Mouse (Mus musculus): ENCODE data around the gene Slc7a6os.
"Not testable (repeated sequence)": the region's sequence is repeated elsewhere in the genome, so short reads cannot be mapped to it uniquely, and the experiment has no call there.

Gene Slc7a6os

DNA sequence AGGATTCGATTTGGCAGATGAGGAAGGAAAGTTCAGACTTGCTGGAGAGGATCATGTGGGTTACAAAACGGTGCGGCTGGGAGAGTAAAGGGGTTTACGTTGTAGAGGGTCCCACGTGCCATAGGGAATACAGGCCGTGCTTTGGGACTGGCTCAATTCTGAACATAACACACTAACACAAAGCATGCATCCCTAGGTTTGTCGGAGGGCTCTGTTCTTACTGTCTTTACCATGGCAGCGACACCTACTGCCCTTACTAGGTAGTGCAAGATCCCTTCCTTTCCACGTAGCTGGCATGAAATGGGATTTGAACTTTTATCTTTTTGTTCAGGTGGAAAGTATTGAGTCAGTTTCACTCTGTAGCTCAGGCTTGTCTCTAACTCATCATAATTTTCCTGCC, 15.9 kb upstream of the Slc7a6os start:
- H3K9me3 ChIP-seq (ENCODE audit: low read length) = no peaks in the 10 kb centered on the region
- TF ChIP-seq POU5F1 (IDR thresholded peaks at IDR 0.05; ENCODE audit: borderline replicate concordance, low read length) (no peak), CTCF (conservative IDR thresholded peaks at IDR 0.05; ENCODE audit: low read length) (peak; percentile 92), NANOG (IDR thresholded peaks at IDR 0.05; ENCODE audit: borderline replicate concordance, low read length) (no peak)
- H3K4me1 ChIP-seq (replicated peaks; ENCODE audit: low read depth, low read length) = peaks cover 3% of the 10 kb centered on the region
- no peaks in the 10 kb centered on the region for H3K27me3 ChIP-seq (ENCODE audit: insufficient read depth, low read length)
- peaks cover 98% of the 10 kb centered on the region for H3K36me3 ChIP-seq (ENCODE audit: insufficient read depth, low read length)
- H3K4me3 ChIP-seq (replicated peaks; ENCODE audit: low read length) = no peak overlapping the region

DNA sequence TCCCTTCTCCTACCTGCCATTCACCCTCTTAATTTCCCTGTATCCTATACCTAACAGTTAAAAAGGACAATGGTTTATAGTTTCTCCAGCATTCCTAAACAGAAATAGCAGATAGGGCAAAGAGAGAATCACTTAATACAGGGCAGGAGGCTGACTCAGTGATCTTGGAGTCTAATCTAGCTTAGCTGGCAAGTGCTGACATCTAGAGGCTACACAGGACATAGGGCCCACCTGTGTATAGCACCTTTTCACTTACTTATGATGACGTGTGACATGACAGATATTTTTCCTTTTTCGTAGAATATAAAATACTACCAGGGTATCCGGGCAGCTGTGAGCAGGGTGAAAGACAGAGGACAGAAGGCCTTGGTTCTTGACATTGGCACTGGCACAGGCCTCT, 8.9 kb upstream of the Slc7a6os start:
- no peak for TF ChIP-seq NANOG (IDR thresholded peaks at IDR 0.05; ENCODE audit: borderline replicate concordance, low read length)
- TF ChIP-seq CTCF (conservative IDR thresholded peaks at IDR 0.05; ENCODE audit: low read length) = no peak
- TF ChIP-seq POU5F1 (IDR thresholded peaks at IDR 0.05; ENCODE audit: borderline replicate concordance, low read length) = no peak
- Histone ChIP-seq H3K4me1 (replicated peaks; ENCODE audit: low read depth, low read length) (peaks cover 4% of the 10 kb centered on the region; the same call in 1 of the 2 replicates), H3K36me3 (ENCODE audit: insufficient read depth, low read length) (peaks cover 100% of the 10 kb centered on the region), H3K27me3 (ENCODE audit: insufficient read depth, low read length) (no peaks in the 10 kb centered on the region), H3K9me3 (ENCODE audit: low read length) (no peaks in the 10 kb centered on the region), H3K4me3 (replicated peaks; ENCODE audit: low read length) (no peak overlapping the region)

DNA sequence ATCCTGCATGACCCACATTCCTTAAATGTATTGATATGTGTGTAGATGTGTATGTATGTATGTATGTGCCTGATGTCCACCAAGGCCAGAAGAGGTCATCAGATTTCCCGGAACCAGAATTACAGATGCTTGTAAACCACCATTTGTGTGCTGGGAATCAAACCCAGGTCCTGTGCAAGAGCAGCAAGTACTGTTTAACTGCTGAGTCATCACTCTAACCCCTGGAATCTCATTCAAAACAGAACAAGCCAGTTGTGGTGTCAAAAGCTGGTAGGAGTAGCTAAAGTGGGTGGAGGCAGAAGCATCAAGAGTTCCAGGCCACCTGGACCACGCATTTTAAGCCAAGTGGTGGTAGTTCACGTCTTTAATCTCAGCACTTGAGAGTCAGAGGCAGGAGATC, 3.2 kb upstream of the Slc7a6os start:
- Histone ChIP-seq H3K27me3 (ENCODE audit: insufficient read depth, low read length) (no peaks in the 10 kb centered on the region), H3K9me3 (ENCODE audit: low read length) (no peaks in the 10 kb centered on the region), H3K36me3 (ENCODE audit: insufficient read depth, low read length) (peaks cover 71% of the 10 kb centered on the region), H3K4me1 (replicated peaks; ENCODE audit: low read depth, low read length) (peaks cover 44% of the 10 kb centered on the region), H3K4me3 (replicated peaks; ENCODE audit: low read length) (no peak overlapping the region)
- TF ChIP-seq NANOG (IDR thresholded peaks at IDR 0.05; ENCODE audit: borderline replicate concordance, low read length) (no peak), POU5F1 (IDR thresholded peaks at IDR 0.05; ENCODE audit: borderline replicate concordance, low read length) (no peak), CTCF (conservative IDR thresholded peaks at IDR 0.05; ENCODE audit: low read length) (no peak)

DNA sequence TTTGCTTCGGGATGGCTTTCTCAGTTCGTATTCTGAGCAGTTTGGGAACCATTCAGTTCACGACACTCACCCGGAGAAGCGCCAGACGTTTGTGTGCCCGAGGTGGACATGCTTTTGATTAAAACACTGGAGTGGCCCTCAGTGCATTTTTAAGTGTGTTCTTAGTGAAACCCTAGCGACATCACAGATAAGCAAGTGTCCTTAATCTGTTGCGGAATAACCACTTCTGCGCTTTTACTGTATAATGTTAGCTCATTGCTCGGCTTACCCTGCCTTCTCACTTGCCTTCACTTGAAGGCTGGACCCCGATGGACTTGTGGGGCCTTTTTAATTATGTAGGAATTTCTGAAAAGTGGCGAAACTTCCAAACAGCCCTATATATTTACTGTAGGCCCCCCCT, 686 bp upstream of the Slc7a6os start:
- H3K36me3 ChIP-seq (ENCODE audit: insufficient read depth, low read length) = peaks cover 65% of the 10 kb centered on the region
- H3K27me3 ChIP-seq (ENCODE audit: insufficient read depth, low read length) = no peaks in the 10 kb centered on the region
- H3K9me3 ChIP-seq (ENCODE audit: low read length) = no peaks in the 10 kb centered on the region
- peaks cover 48% of the 10 kb centered on the region for H3K4me1 ChIP-seq (replicated peaks; ENCODE audit: low read depth, low read length)
- H3K4me3 ChIP-seq (replicated peaks; ENCODE audit: low read length) = peak overlapping the region; percentile 95
- no peak for TF ChIP-seq POU5F1 (IDR thresholded peaks at IDR 0.05; ENCODE audit: borderline replicate concordance, low read length)
- TF ChIP-seq CTCF (conservative IDR thresholded peaks at IDR 0.05; ENCODE audit: low read length) = no peak
- TF ChIP-seq NANOG (IDR thresholded peaks at IDR 0.05; ENCODE audit: borderline replicate concordance, low read length) = no peak

DNA sequence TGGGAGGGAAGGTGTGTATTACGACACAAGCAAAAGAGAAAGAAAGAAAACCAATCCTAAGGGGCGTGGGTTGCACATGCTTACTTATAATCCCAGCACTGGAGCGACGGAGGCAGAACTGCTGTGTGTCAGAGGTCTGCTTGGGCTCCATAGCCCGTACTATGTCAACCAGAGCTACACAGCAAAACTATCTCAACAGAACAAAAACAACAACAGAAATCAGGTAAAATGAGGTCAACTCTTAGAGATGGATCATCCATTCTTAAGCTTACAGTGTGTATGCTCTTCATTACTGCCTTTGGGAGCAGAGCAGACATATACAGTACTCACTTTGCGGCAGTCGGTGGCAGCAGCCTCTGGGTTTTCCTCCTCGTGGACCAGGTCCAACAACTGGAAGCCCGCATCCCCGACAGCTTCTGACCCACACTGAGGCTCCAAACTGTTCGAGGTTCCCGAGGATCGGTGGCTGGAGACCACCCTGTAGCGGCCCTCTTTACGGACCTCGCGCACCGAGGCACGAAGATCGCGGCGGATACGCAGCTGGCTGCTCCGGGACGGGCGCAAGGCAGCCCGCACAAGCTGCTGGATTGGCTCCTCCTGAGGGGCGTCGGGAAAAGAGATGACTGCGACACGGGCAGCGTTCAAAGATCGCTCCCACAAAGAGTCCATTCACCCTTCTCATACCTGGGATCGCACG, 552 bp downstream of the Slc7a6os start:
- Histone ChIP-seq H3K4me3 (replicated peaks; ENCODE audit: low read length) (peak overlapping the region; percentile 95), H3K4me1 (replicated peaks; ENCODE audit: low read depth, low read length) (peaks cover 44% of the 10 kb centered on the region), H3K9me3 (ENCODE audit: low read length) (no peaks in the 10 kb centered on the region), H3K36me3 (ENCODE audit: insufficient read depth, low read length) (peaks cover 65% of the 10 kb centered on the region), H3K27me3 (ENCODE audit: insufficient read depth, low read length) (no peaks in the 10 kb centered on the region)
- no peak for TF ChIP-seq CTCF (conservative IDR thresholded peaks at IDR 0.05; ENCODE audit: low read length)
- no peak for TF ChIP-seq NANOG (IDR thresholded peaks at IDR 0.05; ENCODE audit: borderline replicate concordance, low read length)
- no peak for TF ChIP-seq POU5F1 (IDR thresholded peaks at IDR 0.05; ENCODE audit: borderline replicate concordance, low read length)

DNA sequence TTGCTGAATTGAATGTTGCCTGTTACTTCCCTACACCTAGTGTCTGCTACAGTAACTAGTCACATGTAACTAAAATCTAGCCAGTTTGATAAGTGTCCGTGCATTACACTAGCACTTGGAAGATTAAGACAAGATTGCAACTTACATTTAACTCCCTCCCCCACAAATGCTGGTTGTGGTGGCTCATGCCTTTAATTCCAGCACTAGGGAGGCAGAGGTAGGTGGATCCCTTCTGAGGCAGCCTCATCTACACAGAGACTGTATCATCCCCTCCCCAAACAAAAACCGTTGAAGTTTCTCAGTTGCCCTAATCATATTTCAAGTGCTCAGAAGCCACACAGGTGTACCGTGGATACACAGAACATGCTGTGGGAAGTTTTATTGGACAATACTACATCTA, 11.1 kb downstream of the Slc7a6os start:
- not testable (repeated sequence) for H3K4me3 ChIP-seq (replicated peaks; ENCODE audit: low read length); H3K27me3 ChIP-seq (ENCODE audit: insufficient read depth, low read length); H3K9me3 ChIP-seq (ENCODE audit: low read length)
- H3K4me1 ChIP-seq (replicated peaks; ENCODE audit: low read depth, low read length) = peaks cover 13% of the 10 kb centered on the region
- H3K36me3 ChIP-seq (ENCODE audit: insufficient read depth, low read length) = peaks cover 97% of the 10 kb centered on the region

DNA sequence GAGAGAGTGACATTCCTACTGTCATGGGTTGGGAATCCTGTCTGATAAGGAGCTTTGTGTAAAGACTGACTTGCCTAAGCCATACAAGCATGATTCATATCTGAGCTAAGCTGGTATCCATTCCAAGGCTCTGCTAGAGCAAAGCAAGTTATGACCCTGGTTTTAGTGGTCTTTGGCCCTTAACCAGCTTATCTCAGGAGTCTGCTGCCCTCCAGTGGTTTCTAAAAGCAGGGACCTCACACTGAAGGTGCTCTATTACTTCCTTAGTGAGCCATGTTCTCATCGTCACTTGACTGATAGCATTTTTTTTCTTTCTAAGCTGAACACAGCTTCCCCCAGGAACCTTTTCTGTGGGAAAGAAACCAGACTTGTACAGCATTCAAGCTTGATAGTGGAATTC, 12.0 kb downstream of the Slc7a6os start:
- TF ChIP-seq POU5F1 (IDR thresholded peaks at IDR 0.05; ENCODE audit: borderline replicate concordance, low read length) (no peak), CTCF (conservative IDR thresholded peaks at IDR 0.05; ENCODE audit: low read length) (peak; percentile 57)
- Histone ChIP-seq H3K36me3 (ENCODE audit: insufficient read depth, low read length) (peaks cover 96% of the 10 kb centered on the region), H3K4me3 (replicated peaks; ENCODE audit: low read length) (no peak overlapping the region), H3K27me3 (ENCODE audit: insufficient read depth, low read length) (no peaks in the 10 kb centered on the region), H3K9me3 (ENCODE audit: low read length) (no peaks in the 10 kb centered on the region), H3K4me1 (replicated peaks; ENCODE audit: low read depth, low read length) (peaks cover 13% of the 10 kb centered on the region)

DNA sequence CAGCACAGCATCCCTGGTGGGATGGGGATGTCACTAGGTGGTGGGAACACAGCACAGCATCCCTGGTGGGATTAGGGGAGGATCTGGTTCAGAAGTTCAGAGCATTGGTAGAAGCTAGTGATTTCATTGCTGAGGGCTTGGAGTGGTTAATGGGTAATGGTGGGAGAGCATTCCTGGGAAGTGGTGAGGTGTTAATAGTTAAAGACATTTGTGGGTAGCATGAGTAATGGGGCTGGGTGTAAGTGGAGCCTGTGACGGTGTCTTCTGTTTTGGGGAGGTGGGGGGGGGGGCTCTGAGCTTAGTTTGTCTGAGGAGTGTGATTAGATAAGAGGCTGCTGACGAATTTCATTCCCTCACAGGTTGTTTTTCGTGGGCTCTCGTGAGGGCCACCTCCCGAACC, 16.7 kb downstream of the Slc7a6os start:
- Histone ChIP-seq H3K4me1 (replicated peaks; ENCODE audit: low read depth, low read length) (peaks cover 4% of the 10 kb centered on the region), H3K36me3 (ENCODE audit: insufficient read depth, low read length) (peaks cover 87% of the 10 kb centered on the region), H3K27me3 (ENCODE audit: insufficient read depth, low read length) (no peaks in the 10 kb centered on the region), H3K9me3 (ENCODE audit: low read length) (no peaks in the 10 kb centered on the region), H3K4me3 (replicated peaks; ENCODE audit: low read length) (no peak overlapping the region)
- TF ChIP-seq NANOG (IDR thresholded peaks at IDR 0.05; ENCODE audit: borderline replicate concordance, low read length) (no peak), CTCF (conservative IDR thresholded peaks at IDR 0.05; ENCODE audit: low read length) (no peak), POU5F1 (IDR thresholded peaks at IDR 0.05; ENCODE audit: borderline replicate concordance, low read length) (no peak)

DNA sequence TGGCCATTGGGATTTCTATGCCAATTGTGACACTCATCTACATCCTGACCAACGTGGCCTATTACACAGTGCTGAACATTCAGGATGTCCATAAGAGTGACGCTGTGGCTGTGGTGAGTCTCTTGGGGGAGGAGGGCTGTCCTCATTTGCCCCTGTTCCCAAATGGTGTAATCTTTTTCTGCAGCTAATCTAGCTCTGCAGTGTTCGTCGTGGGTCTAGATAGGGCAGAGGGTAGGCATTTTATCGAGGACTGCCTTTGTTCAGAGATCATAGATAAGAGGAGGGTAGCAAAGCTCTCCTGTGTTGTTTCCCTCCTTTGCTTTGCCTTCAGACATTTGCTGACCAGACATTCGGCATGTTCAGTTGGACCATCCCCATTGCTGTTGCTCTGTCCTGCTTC, 17.6 kb downstream of the Slc7a6os start:
- H3K9me3 ChIP-seq (ENCODE audit: low read length) = no peaks in the 10 kb centered on the region
- no peak for TF ChIP-seq NANOG (IDR thresholded peaks at IDR 0.05; ENCODE audit: borderline replicate concordance, low read length)
- no peak for TF ChIP-seq CTCF (conservative IDR thresholded peaks at IDR 0.05; ENCODE audit: low read length)
- no peak for TF ChIP-seq POU5F1 (IDR thresholded peaks at IDR 0.05; ENCODE audit: borderline replicate concordance, low read length)

More for the DNA sequence above, 17.6 kb downstream of the Slc7a6os start:
- Histone ChIP-seq H3K4me1 (replicated peaks; ENCODE audit: low read depth, low read length) (no peaks in the 10 kb centered on the region), H3K36me3 (ENCODE audit: insufficient read depth, low read length) (peaks cover 80% of the 10 kb centered on the region), H3K4me3 (replicated peaks; ENCODE audit: low read length) (no peak overlapping the region), H3K27me3 (ENCODE audit: insufficient read depth, low read length) (no peaks in the 10 kb centered on the region)
